Mouse (Mus musculus): ENCODE measurements around the gene Urah. TPM values are rescaled to one million over a fixed set of nuclear protein-coding genes. Genes with fewer than 3 reads are reported as not detected.
A peak's percentile ranks its signal among the peaks of the same experiment; 100 is the strongest.

The Urah gene
- polyA plus RNA-seq, 1 experiment from 2014 or later, result not detected

DNA sequence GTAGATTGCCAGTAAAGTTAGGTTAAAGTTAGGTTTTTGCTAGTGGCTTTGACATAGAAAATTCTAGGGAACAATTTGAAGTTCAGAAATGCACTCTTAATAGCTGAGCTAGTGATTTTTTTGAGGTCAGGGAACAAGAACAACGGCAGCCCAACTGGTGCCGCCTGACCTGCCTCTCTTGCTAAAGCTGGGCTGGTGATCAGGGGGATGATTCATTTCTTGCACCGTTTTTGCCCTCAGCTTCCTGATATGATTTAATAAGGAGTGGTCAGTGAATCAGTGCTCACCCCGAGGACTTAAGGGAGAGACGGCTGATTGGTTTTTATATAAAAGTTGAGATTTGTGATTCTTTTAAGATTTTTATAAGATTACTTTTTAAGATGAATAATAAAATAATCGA is 3.4 kb upstream of the Urah start:
- H3K9ac ChIP-seq (ENCODE audit: low read depth, low read length), result no peak overlapping the region
- H3K4me2 ChIP-seq, result no peak overlapping the region
- no peak for ATAC-seq (replicated peaks; ENCODE audit: insufficient number of reproducible peaks, low FRiP score, low TSS enrichment)
- H3K4me1 ChIP-seq (ENCODE audit: control insufficient read depth, insufficient read depth, low read length), result no peaks in the 10 kb centered on the region
- H3K9me3 ChIP-seq (replicated peaks; ENCODE audit: control insufficient read depth, low read length), result no peaks in the 10 kb centered on the region
- no peaks in the 10 kb centered on the region for H3K36me3 ChIP-seq (ENCODE audit: control insufficient read depth, insufficient read depth, low read length)
- H3K4me3 ChIP-seq (ENCODE audit: low read depth, low read length), result no peak overlapping the region
- no peak overlapping the region for H3K27ac ChIP-seq (ENCODE audit: low read depth, low read length)
- WGBS (ENCODE audit: insufficient replicate concordance), result 65% methylated on average over 6 of the region's 6 CpGs
- peaks cover 7% of the 10 kb centered on the region for H3K27me3 ChIP-seq (ENCODE audit: control insufficient read depth, insufficient read depth, low read length)

DNA sequence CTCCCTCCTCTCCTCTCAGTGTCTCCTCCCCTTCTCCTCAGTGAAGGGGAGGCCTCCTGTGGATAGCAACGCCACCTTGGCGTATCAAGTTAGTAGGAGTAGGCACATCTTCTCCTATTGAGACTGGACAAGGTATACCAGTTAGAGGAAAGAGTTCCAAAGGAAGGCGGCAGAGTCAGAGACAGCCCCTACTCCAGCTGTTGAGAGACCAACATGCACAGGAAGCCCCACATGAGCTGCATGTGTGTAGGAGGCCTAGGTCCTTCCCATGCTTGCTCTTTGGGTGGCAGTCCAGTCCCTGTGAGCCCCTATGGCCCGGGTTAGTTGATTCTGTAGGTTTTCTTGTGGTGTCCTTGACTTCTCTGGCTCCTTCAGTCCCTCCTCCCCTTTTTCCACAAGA is 1.5 kb upstream of the Urah start:
- 71% methylated on average over 4 of the region's 4 CpGs for whole genome bisulfite sequencing (ENCODE audit: insufficient replicate concordance)
- H3K9me3 ChIP-seq (replicated peaks; ENCODE audit: control insufficient read depth, low read length), result no peaks in the 10 kb centered on the region
- no peak for ATAC-seq (replicated peaks; ENCODE audit: insufficient number of reproducible peaks, low FRiP score, low TSS enrichment)
- H3K27ac ChIP-seq (ENCODE audit: low read depth, low read length), result no peak overlapping the region
- no peak overlapping the region for H3K4me2 ChIP-seq
- no peak overlapping the region for H3K4me3 ChIP-seq (ENCODE audit: low read depth, low read length)
- no peaks in the 10 kb centered on the region for H3K36me3 ChIP-seq (ENCODE audit: control insufficient read depth, insufficient read depth, low read length)
- no peak overlapping the region for H3K9ac ChIP-seq (ENCODE audit: low read depth, low read length)
- peaks cover 10% of the 10 kb centered on the region for H3K27me3 ChIP-seq (ENCODE audit: control insufficient read depth, insufficient read depth, low read length)
- H3K4me1 ChIP-seq (ENCODE audit: control insufficient read depth, insufficient read depth, low read length), result no peaks in the 10 kb centered on the region

DNA sequence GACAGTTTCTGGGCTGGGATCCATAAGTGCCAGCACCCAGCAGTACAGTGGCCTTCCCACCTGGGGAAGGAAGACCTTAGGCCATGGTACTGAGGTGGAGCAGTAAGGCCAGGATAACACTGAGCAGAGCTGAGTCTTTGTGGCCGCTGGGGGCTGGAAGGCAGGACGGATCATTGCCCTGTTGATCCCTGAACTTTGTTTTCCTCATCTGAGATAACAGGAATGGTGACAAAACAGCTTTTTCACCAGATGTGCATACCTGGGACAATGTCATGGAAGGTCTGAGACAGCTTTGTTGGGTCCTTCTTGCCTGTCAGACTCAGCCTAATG is 905 bp downstream of the Urah start:
- peaks cover 23% of the 10 kb centered on the region for H3K27me3 ChIP-seq (ENCODE audit: control insufficient read depth, insufficient read depth, low read length)
- WGBS (ENCODE audit: insufficient replicate concordance), result 75% methylated on average over 2 of the region's 2 CpGs
- no peaks in the 10 kb centered on the region for H3K4me1 ChIP-seq (ENCODE audit: control insufficient read depth, insufficient read depth, low read length)
- no peak overlapping the region for H3K4me2 ChIP-seq
- no peak overlapping the region for H3K4me3 ChIP-seq (ENCODE audit: low read depth, low read length)
- no peak overlapping the region for H3K9ac ChIP-seq (ENCODE audit: low read depth, low read length)
- no peaks in the 10 kb centered on the region for H3K9me3 ChIP-seq (replicated peaks; ENCODE audit: control insufficient read depth, low read length)
- no peak for ATAC-seq (replicated peaks; ENCODE audit: insufficient number of reproducible peaks, low FRiP score, low TSS enrichment)
- no peaks in the 10 kb centered on the region for H3K36me3 ChIP-seq (ENCODE audit: control insufficient read depth, insufficient read depth, low read length)
- no peak overlapping the region for H3K27ac ChIP-seq (ENCODE audit: low read depth, low read length)

DNA sequence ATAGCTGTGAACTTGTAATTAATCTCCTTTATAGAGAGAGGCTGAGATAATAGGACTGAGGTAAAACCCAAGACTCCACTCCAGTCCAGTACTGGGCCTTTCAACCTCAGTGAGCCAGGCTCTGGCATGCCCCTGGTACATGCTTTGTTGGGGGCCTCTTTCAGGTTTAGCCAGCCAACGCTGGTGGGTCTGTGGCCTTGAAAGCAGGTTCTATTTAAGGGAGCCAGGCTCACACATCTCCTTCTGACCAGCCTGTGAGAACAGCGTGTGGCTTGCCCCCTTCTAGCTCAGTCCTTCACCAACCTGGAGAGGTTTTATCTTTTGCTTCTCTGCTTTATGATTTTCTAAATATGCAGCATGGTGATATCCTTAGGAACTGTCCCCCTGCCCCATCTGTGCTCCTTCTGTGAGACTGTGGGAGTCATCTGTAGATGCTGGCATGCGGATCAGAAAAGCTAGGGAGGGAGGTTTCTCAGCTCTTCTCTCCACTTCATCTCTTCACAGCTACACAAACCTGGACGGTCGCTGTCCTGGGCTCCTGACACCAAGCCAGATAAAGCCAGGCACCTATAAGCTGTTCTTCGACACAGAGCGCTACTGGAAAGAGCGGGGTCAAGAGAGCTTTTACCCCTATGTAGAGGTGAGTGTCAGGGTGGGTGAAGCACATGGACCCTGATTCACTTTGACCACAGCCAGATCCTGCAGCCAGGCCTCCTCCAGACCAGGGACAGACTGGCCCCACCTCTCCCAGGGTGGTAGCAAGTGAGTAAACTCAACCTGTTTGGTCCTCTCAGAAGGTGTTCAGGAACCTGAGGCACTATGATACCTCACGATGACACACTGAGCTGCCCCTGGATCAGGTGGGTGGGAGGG is 1.7 kb downstream of the Urah start:
- no peaks in the 10 kb centered on the region for H3K9me3 ChIP-seq (replicated peaks; ENCODE audit: control insufficient read depth, low read length)
- H3K36me3 ChIP-seq (ENCODE audit: control insufficient read depth, insufficient read depth, low read length), result no peaks in the 10 kb centered on the region
- H3K27me3 ChIP-seq (ENCODE audit: control insufficient read depth, insufficient read depth, low read length), result peaks cover 31% of the 10 kb centered on the region
- no peak for ATAC-seq (replicated peaks; ENCODE audit: insufficient number of reproducible peaks, low FRiP score, low TSS enrichment)
- no peak overlapping the region for H3K4me2 ChIP-seq
- no peaks in the 10 kb centered on the region for H3K4me1 ChIP-seq (ENCODE audit: control insufficient read depth, insufficient read depth, low read length)
- H3K27ac ChIP-seq (ENCODE audit: low read depth, low read length), result no peak overlapping the region
- no peak overlapping the region for H3K9ac ChIP-seq (ENCODE audit: low read depth, low read length)
- WGBS (ENCODE audit: insufficient replicate concordance), result 65% methylated on average over 9 of the region's 9 CpGs
- H3K4me3 ChIP-seq (ENCODE audit: low read depth, low read length), result no peak overlapping the region

DNA sequence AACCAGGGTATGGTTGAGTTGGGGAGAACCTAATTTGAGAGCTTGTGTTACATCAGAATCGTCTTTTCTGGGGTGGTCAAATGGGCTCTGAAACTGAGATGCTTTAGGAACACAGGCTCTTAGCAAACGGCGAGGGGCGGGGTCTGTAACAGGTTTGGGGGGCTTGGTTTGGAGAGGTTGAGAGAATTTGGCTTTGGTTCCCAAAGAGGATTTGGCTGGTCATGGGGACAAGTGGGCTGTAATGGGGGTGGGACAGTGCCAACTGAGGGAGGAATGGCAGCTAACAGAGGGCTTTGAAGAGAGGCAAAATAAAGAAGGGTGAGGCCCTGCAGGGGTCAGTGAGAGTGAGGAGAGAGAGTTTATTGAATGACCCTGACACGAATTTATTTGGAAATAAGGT is 4.7 kb downstream of the Urah start:
- ATAC-seq (replicated peaks; ENCODE audit: insufficient number of reproducible peaks, low FRiP score, low TSS enrichment), result no peak
- H3K36me3 ChIP-seq (ENCODE audit: control insufficient read depth, insufficient read depth, low read length), result no peaks in the 10 kb centered on the region
- H3K9me3 ChIP-seq (replicated peaks; ENCODE audit: control insufficient read depth, low read length), result no peaks in the 10 kb centered on the region
- peaks cover 53% of the 10 kb centered on the region for H3K27me3 ChIP-seq (ENCODE audit: control insufficient read depth, insufficient read depth, low read length)
- no peak overlapping the region for H3K4me2 ChIP-seq
- no peak overlapping the region for H3K9ac ChIP-seq (ENCODE audit: low read depth, low read length)
- whole genome bisulfite sequencing (ENCODE audit: insufficient replicate concordance), result 54% methylated on average over 5 of the region's 5 CpGs
- H3K4me1 ChIP-seq (ENCODE audit: control insufficient read depth, insufficient read depth, low read length), result no peaks in the 10 kb centered on the region
- no peak overlapping the region for H3K27ac ChIP-seq (ENCODE audit: low read depth, low read length)
- no peak overlapping the region for H3K4me3 ChIP-seq (ENCODE audit: low read depth, low read length)

DNA sequence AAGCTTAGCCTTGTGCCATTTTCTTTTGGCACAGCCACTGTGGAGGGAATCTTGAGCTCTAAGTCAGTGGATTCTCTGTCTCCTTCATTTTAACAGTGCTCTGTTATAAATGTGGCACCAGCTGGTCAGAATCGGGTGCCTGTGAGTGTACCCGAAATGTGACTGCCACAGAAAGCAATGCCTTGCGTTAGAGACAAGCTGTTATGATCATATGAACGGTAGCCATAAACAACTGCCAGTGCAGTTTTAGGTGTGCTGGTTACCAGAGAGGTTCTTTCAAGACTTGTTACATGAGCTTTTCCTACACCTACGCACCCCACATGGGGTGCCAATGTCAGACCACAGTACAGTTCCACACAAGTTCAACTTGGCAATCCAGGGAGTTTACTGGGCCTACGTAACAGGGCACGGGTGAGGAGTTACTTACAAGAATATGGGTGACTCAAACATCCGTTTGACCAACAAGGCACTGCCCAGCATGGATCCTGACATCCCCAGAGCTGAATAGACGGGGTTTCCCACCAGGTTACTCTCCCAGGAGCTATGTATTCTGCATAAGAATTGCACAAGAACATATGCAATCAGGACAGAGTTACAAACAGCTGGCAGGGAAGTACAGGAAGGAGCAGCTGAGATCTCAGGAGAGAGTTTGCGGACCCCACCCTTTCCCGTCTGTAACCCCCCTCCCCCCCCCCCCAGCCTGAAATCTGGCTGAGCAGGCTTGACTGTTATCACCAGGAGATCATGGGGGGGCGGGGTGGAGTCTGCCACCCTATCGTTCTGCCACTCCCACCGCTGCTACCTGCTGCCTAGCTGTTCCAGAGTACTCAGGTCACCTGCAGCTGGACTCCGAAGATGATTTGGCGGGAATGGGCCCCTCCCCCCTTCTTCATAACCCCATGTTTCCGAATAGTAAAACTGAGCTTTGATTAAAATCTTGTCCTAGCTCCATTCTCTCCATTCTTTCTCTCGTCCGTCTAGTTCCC is 6.2 kb downstream of the Urah start:
- Histone ChIP-seq H3K4me1 (ENCODE audit: control insufficient read depth, insufficient read depth, low read length) (no peaks in the 10 kb centered on the region), H3K27me3 (ENCODE audit: control insufficient read depth, insufficient read depth, low read length) (peaks cover 51% of the 10 kb centered on the region), H3K27ac (ENCODE audit: low read depth, low read length) (no peak overlapping the region), H3K9me3 (replicated peaks; ENCODE audit: control insufficient read depth, low read length) (no peaks in the 10 kb centered on the region), H3K4me2 (no peak overlapping the region), H3K4me3 (ENCODE audit: low read depth, low read length) (no peak overlapping the region), H3K9ac (ENCODE audit: low read depth, low read length) (no peak overlapping the region), H3K36me3 (ENCODE audit: control insufficient read depth, insufficient read depth, low read length) (no peaks in the 10 kb centered on the region)
- ATAC-seq (replicated peaks; ENCODE audit: insufficient number of reproducible peaks, low FRiP score, low TSS enrichment), result no peak
- 33% methylated on average over 19 of the region's 19 CpGs for WGBS (ENCODE audit: insufficient replicate concordance)

DNA sequence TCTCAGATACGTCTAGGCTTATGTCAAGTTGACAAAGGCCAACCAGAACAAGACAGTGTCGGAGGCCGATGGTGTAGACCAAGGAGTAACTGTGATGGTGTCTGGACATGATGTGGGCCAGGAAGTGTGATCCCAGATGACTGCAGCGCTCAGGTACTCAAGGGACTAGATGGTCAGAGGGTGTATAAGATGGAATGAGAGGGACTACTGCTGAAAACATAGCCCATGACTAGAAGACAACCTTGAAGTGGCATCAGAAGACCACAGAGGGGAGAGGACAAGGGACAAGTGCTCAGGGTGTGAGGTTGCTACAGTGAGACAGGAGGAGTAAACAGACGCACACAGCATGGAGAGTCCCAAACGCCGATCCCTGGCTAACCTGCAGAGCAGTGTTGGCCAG is 9.0 kb downstream of the Urah start:
- Histone ChIP-seq H3K36me3 (ENCODE audit: control insufficient read depth, insufficient read depth, low read length) (no peaks in the 10 kb centered on the region), H3K9me3 (replicated peaks; ENCODE audit: control insufficient read depth, low read length) (no peaks in the 10 kb centered on the region), H3K4me2 (no peak overlapping the region), H3K4me3 (ENCODE audit: low read depth, low read length) (no peak overlapping the region), H3K27me3 (ENCODE audit: control insufficient read depth, insufficient read depth, low read length) (peaks cover 53% of the 10 kb centered on the region), H3K9ac (ENCODE audit: low read depth, low read length) (no peak overlapping the region), H3K4me1 (ENCODE audit: control insufficient read depth, insufficient read depth, low read length) (no peaks in the 10 kb centered on the region), H3K27ac (ENCODE audit: low read depth, low read length) (no peak overlapping the region)
- 69% methylated on average over 7 of the region's 7 CpGs for WGBS (ENCODE audit: insufficient replicate concordance)
- no peak for ATAC-seq (replicated peaks; ENCODE audit: insufficient number of reproducible peaks, low FRiP score, low TSS enrichment)

DNA sequence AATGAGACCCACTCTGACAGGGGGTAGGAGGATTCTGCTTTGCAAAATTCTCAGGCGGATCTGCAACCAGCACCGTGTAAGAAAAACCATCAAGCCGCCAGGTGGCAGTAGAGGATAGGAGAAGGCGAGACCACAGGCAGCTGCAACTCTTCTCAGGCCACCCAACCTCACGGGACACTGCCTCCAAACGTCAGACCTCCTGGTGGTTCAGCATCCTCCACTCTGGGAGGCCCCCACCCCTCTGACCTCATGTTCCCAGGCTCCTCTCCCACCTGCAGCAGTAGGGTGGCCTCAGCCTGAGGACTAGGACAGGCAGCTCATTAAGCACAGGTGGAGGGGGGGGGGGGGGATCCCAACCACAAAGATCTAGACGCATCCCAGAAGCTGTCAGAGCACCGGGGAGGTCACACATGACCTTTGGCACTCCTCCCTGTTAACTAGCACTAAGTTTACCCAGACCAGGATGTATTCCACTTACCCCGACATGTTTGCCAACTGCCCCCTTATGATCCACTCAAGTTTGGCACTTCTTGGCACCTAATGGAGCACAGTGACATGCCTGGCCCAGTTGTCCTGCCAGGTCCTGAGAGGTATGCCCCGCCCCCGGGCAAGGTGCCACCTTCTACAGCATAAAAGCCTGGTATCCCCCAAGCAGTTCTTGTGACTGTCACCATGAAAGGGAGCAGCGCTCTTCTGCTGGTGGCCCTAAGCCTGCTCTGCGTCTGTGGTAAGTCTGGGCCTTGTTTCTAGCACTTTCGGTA is 10.3 kb downstream of the Urah start, which contains the start of gene Scgb1c1:
TSS of gene Scgb1c1 (plus strand) at position 643 of the 761 bp plus-strand sequence.
- ATAC-seq (replicated peaks; ENCODE audit: insufficient number of reproducible peaks, low FRiP score, low TSS enrichment), result 0 out of 2 replicates have a peak, but pooled peaks have one; percentile 18
- no peak within 1 kb of the TSS for H3K9ac ChIP-seq (ENCODE audit: low read depth, low read length)
- H3K9me3 ChIP-seq (replicated peaks; ENCODE audit: control insufficient read depth, low read length), result no peaks in the 10 kb centered on the region
- no peak within 1 kb of the TSS for H3K27ac ChIP-seq (ENCODE audit: low read depth, low read length)
- H3K4me2 ChIP-seq, result no peak within 1 kb of the TSS
- no peaks in the 10 kb centered on the region for H3K4me1 ChIP-seq (ENCODE audit: control insufficient read depth, insufficient read depth, low read length)
- peaks cover 43% of the 10 kb centered on the region for H3K27me3 ChIP-seq (ENCODE audit: control insufficient read depth, insufficient read depth, low read length)
- no peak within 1 kb of the TSS for H3K4me3 ChIP-seq (ENCODE audit: low read depth, low read length)
- no peaks in the 10 kb centered on the region for H3K36me3 ChIP-seq (ENCODE audit: control insufficient read depth, insufficient read depth, low read length)
- WGBS (ENCODE audit: insufficient replicate concordance), result 25% methylated on average over 14 of the region's 14 CpGs

All from heart, embryonic 11.5 days (tissue).